Mouse (Mus musculus): ENCODE measurements around the gene Zbed6. TPM values are rescaled to one million over a fixed set of nuclear protein-coding genes. Genes with fewer than 3 reads are reported as not detected.

The Zbed6 gene
- polyA plus RNA-seq, 1 experiment from 2014 or later: not detected

DNA sequence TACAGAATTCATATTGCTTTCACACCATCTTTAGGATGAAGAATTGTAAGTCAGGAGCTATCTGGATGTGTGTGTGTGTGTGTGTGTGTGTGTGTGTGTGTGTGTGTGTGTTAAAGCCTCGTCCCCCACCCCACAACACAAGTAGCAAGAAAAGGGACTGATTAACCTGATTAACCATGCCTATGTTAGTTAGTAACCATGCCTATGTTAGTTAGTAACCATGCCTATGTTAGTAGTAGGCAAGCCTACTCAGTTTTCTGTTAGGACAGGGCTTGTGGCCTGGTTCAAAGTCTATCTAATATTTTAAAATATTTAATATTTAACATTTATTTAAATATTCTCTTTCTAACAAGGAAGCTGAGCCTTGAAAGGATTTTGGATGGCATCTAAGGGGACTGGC is 49.2 kb downstream of the Zbed6 start:
- peaks cover 6% of the 10 kb centered on the region for H3K36me3 ChIP-seq (ENCODE audit: control insufficient read depth, insufficient read depth, low read length)
- no peaks in the 10 kb centered on the region for H3K27me3 ChIP-seq (replicated peaks; ENCODE audit: control insufficient read depth, insufficient read depth, low read length)
- H3K4me2 ChIP-seq (ENCODE audit: low read length): no peak overlapping the region
- no peak overlapping the region for H3K27ac ChIP-seq (ENCODE audit: low read depth, low read length)
- no peaks in the 10 kb centered on the region for H3K9me3 ChIP-seq (ENCODE audit: control insufficient read depth, low read length)
- H3K9ac ChIP-seq (ENCODE audit: low read depth, low read length): no peak overlapping the region
- no peak overlapping the region for H3K4me3 ChIP-seq (ENCODE audit: low read length)
- peaks cover 11% of the 10 kb centered on the region for H3K4me1 ChIP-seq (ENCODE audit: control insufficient read depth, insufficient read depth, low read depth, low read length)
- ATAC-seq: no peak
- WGBS: 56% methylated on average over 1 of the region's 1 CpGs

GRCm38 (mm10) chr1:133610601-133611000 is 50.1 kb downstream of the Zbed6 start:
- Histone ChIP-seq H3K4me3 (ENCODE audit: low read length) (no peak overlapping the region), H3K27me3 (replicated peaks; ENCODE audit: control insufficient read depth, insufficient read depth, low read length) (no peaks in the 10 kb centered on the region), H3K9ac (ENCODE audit: low read depth, low read length) (no peak overlapping the region), H3K4me2 (ENCODE audit: low read length) (peak overlapping the region; percentile 21; the same call in 1 of the 2 replicates), H3K27ac (ENCODE audit: low read depth, low read length) (no peak overlapping the region), H3K9me3 (ENCODE audit: control insufficient read depth, low read length) (no peaks in the 10 kb centered on the region), H3K36me3 (ENCODE audit: control insufficient read depth, insufficient read depth, low read length) (peaks cover 13% of the 10 kb centered on the region), H3K4me1 (ENCODE audit: control insufficient read depth, insufficient read depth, low read depth, low read length) (peaks cover 11% of the 10 kb centered on the region)
- ATAC-seq: no peak
- 59% methylated on average over 6 of the region's 6 CpGs for WGBS

DNA sequence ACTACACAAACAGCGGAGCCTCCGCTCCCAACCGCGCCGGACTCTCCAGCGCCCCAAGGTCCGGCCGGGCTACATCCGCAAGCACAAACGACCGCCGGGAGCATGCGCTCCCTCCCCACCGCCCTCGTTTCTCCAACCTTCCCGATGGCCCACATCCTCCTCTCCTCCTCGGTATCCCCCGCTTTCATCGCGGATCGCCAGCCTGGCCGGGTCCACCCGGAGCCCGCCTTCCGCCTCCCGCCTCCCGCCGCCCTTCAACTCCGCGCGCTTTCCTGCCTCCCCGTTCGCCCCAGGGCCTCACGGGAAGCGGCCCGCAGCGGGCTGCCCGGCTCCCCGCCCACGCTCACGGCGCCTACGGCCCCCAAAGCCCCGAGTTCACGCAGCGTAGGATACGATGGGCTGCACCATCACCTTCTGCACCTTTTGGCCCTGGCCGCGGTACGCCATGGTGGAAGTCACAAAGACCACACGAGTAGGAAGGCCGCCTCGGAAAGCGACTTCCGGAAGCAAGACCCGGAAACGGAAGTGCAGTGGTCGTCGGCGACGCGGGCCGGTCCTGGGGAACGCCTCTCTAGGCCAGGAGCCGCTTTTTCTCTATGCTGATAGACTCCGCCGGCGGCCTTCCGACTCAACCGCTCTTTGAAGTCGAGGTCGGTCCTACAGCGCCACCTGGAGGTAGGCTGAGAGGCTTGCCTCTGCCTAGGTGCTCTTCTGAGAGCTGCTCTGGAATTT is 50.7 kb downstream of the Zbed6 start, which contains the start of gene Snrpe:
Snrpe (minus strand) TSS at position 521 of the 732 bp plus-strand sequence.
- H3K4me1 ChIP-seq (ENCODE audit: control insufficient read depth, insufficient read depth, low read depth, low read length): peaks cover 11% of the 10 kb centered on the region
- no peaks in the 10 kb centered on the region for H3K9me3 ChIP-seq (ENCODE audit: control insufficient read depth, low read length)
- peaks cover 18% of the 10 kb centered on the region for H3K36me3 ChIP-seq (ENCODE audit: control insufficient read depth, insufficient read depth, low read length)
- peak within 1 kb of the TSS; percentile 94 for H3K27ac ChIP-seq (ENCODE audit: low read depth, low read length)
- under 1% methylated on average over 69 of the region's 73 CpGs for WGBS
- peak; percentile 99 for ATAC-seq
- peak within 1 kb of the TSS; percentile 96 for H3K9ac ChIP-seq (ENCODE audit: low read depth, low read length)
- H3K4me3 ChIP-seq (ENCODE audit: low read length): peak within 1 kb of the TSS; percentile 83
- peak within 1 kb of the TSS; percentile 72 for H3K4me2 ChIP-seq (ENCODE audit: low read length)
- no peaks in the 10 kb centered on the region for H3K27me3 ChIP-seq (replicated peaks; ENCODE audit: control insufficient read depth, insufficient read depth, low read length)

Other genes starting within 250 kb of the Zbed6 start
- gene Sox13, start 236.5 kb downstream of the Zbed6 start, polyA plus RNA-seq (2015; fragmentation: Nextera tagmentation; extraction: Ambion mirVana): 2.9 and 5.1 TPM in 2 replicates
- 325 and 332 TPM in 2 replicates for gene Snrpe, start 50.6 kb downstream of the Zbed6 start, polyA plus RNA-seq (2015; fragmentation: Nextera tagmentation; extraction: Ambion mirVana)
- 2.1 and 2.3 TPM in 2 replicates for gene Gm38394, start 433 bp upstream of the Zbed6 start, polyA plus RNA-seq (2015; fragmentation: Nextera tagmentation; extraction: Ambion mirVana)
- gene Lax1, start 29.2 kb upstream of the Zbed6 start, polyA plus RNA-seq (2015; fragmentation: Nextera tagmentation; extraction: Ambion mirVana): 0.06 TPM in 1 of 2 replicates, not detected in the other
- gene Atp2b4, start 140.2 kb upstream of the Zbed6 start, polyA plus RNA-seq (2015; fragmentation: Nextera tagmentation; extraction: Ambion mirVana): 13.6 and 14.7 TPM in 2 replicates
- 4.0 and 4.1 TPM in 2 replicates for gene Optc, start 247.1 kb upstream of the Zbed6 start, polyA plus RNA-seq (2015; fragmentation: Nextera tagmentation; extraction: Ambion mirVana)